Mouse (Mus musculus): ENCODE data around the gene Pltp. TPM values are rescaled to one million over a fixed set of nuclear protein-coding genes. Genes with fewer than 3 reads are reported as not detected.

Pltp gene
- polyA plus RNA-seq, 1 experiment from 2014 or later: 24.9 TPM

DNA sequence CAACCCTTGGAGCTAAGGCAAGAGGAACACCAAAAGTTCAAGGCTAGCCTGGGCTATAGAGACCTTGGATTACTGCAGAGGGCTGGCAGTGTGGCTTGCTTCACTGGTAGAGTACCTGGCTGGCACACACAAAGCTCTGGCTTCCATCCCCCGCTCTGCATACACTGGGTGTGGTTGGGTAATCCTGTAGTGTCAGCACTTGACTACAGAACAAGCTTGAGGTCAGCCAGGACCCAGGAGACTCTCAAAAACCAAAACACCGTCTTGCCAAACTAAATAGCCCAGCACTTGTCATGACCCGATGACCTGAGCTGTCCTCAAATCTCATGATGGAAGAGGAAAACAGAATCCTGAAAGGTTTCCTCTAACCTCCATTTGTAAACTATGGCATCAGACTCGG is 67.1 kb downstream of the Pltp start:
- no peak for DNase-seq (ENCODE audit: low spot score)
- Histone ChIP-seq H3K4me3 (no peak overlapping the region), H3K4me1 (peaks cover 13% of the 10 kb centered on the region), H3K27ac (no peak overlapping the region), H3K27me3 (ENCODE audit: low read depth, poor library complexity, severe bottlenecking) (no peaks in the 10 kb centered on the region), H3K36me3 (peaks cover 62% of the 10 kb centered on the region), H3K9me3 (replicated peaks) (no peaks in the 10 kb centered on the region)
- WGBS: 84% methylated on average over 4 of the region's 4 CpGs

Other genes with a start within 250 kb of the Pltp start
- not detected in 2 replicates for gene Wfdc6b, start 244.2 kb downstream of the Pltp start, polyA plus RNA-seq (2016; fragmentation: Nextera tagmentation; extraction: Ambion mirVana)
- gene Wfdc8, start 244.1 kb downstream of the Pltp start, polyA plus RNA-seq (2016; fragmentation: Nextera tagmentation; extraction: Ambion mirVana): not detected in 2 replicates
- not detected in 2 replicates for gene Wfdc16, start 218.9 kb downstream of the Pltp start, polyA plus RNA-seq (2016; fragmentation: Nextera tagmentation; extraction: Ambion mirVana)
- gene Wfdc10, start 201.7 kb downstream of the Pltp start, polyA plus RNA-seq (2016; fragmentation: Nextera tagmentation; extraction: Ambion mirVana): not detected in 2 replicates
- not detected in 2 replicates for gene Wfdc9, start 201.1 kb downstream of the Pltp start, polyA plus RNA-seq (2016; fragmentation: Nextera tagmentation; extraction: Ambion mirVana)
- not detected in 2 replicates for gene Wfdc11, start 183.6 kb downstream of the Pltp start, polyA plus RNA-seq (2016; fragmentation: Nextera tagmentation; extraction: Ambion mirVana)
- gene Wfdc13, start 172.6 kb downstream of the Pltp start, polyA plus RNA-seq (2016; fragmentation: Nextera tagmentation; extraction: Ambion mirVana): not detected in 2 replicates
- gene Spint4, start 159.2 kb downstream of the Pltp start, polyA plus RNA-seq (2016; fragmentation: Nextera tagmentation; extraction: Ambion mirVana): not detected in 2 replicates
- not detected in 2 replicates for gene Spint5, start 142.4 kb downstream of the Pltp start, polyA plus RNA-seq (2016; fragmentation: Nextera tagmentation; extraction: Ambion mirVana)
- 0.95 and 0.98 TPM in 2 replicates for gene Wfdc3, start 111.8 kb downstream of the Pltp start, polyA plus RNA-seq (2016; fragmentation: Nextera tagmentation; extraction: Ambion mirVana)
- gene Dnttip1, start 111.7 kb downstream of the Pltp start, polyA plus RNA-seq (2016; fragmentation: Nextera tagmentation; extraction: Ambion mirVana): 93.1 and 93.2 TPM in 2 replicates
- 607 and 617 TPM in 2 replicates for gene Ube2c, start 87.8 kb downstream of the Pltp start, polyA plus RNA-seq (2016; fragmentation: Nextera tagmentation; extraction: Ambion mirVana)
- 0.79 and 1.3 TPM in 2 replicates for gene Tnnc2, start 77.7 kb downstream of the Pltp start, polyA plus RNA-seq (2016; fragmentation: Nextera tagmentation; extraction: Ambion mirVana)
- 9.0 and 12.2 TPM in 2 replicates for gene Snx21, start 71.9 kb downstream of the Pltp start, polyA plus RNA-seq (2016; fragmentation: Nextera tagmentation; extraction: Ambion mirVana)
- gene Acot8, start 52.8 kb downstream of the Pltp start, polyA plus RNA-seq (2016; fragmentation: Nextera tagmentation; extraction: Ambion mirVana): 14.7 and 18.4 TPM in 2 replicates
- gene Zswim3, start 52.6 kb downstream of the Pltp start, polyA plus RNA-seq (2016; fragmentation: Nextera tagmentation; extraction: Ambion mirVana): 9.1 and 9.9 TPM in 2 replicates
- gene Zswim1, start 35.0 kb downstream of the Pltp start, polyA plus RNA-seq (2016; fragmentation: Nextera tagmentation; extraction: Ambion mirVana): 24.3 and 24.6 TPM in 2 replicates
- gene Spata25, start 29.2 kb downstream of the Pltp start, polyA plus RNA-seq (2016; fragmentation: Nextera tagmentation; extraction: Ambion mirVana): 0.36 TPM in 1 of 2 replicates, not detected in the other
- gene Ctsa, start 24.8 kb downstream of the Pltp start, polyA plus RNA-seq (2016; fragmentation: Nextera tagmentation; extraction: Ambion mirVana): 93.0 and 105 TPM in 2 replicates
- 4.0 and 6.9 TPM in 2 replicates for gene Neurl2, start 24.3 kb downstream of the Pltp start, polyA plus RNA-seq (2016; fragmentation: Nextera tagmentation; extraction: Ambion mirVana)
- 73.7 and 86.7 TPM in 2 replicates for gene Pcif1, start 21.6 kb upstream of the Pltp start, polyA plus RNA-seq (2016; fragmentation: Nextera tagmentation; extraction: Ambion mirVana)
- gene Zfp335, start 54.0 kb upstream of the Pltp start, polyA plus RNA-seq (2016; fragmentation: Nextera tagmentation; extraction: Ambion mirVana): 18.0 and 21.3 TPM in 2 replicates
- 0.31 and 0.33 TPM in 2 replicates for gene Mmp9, start 83.1 kb upstream of the Pltp start, polyA plus RNA-seq (2016; fragmentation: Nextera tagmentation; extraction: Ambion mirVana)
- gene Slc12a5, start 103.1 kb upstream of the Pltp start, polyA plus RNA-seq (2016; fragmentation: Nextera tagmentation; extraction: Ambion mirVana): 0.83 and 1.0 TPM in 2 replicates
- 92.9 and 105 TPM in 2 replicates for gene Ncoa5, start 177.2 kb upstream of the Pltp start, polyA plus RNA-seq (2016; fragmentation: Nextera tagmentation; extraction: Ambion mirVana)
- 10.5 and 11.5 TPM in 2 replicates for gene Cd40, start 197.9 kb upstream of the Pltp start, polyA plus RNA-seq (2016; fragmentation: Nextera tagmentation; extraction: Ambion mirVana)
- gene 1700025C18Rik, start 233.0 kb upstream of the Pltp start, polyA plus RNA-seq (2016; fragmentation: Nextera tagmentation; extraction: Ambion mirVana): not detected in 2 replicates